Mouse (Mus musculus) lung, embryonic 16.5 days (tissue): ENCODE measurements at regions not wholly inside any gene's neighbourhood (a gene's known extent, or its start where the extent isn't known, plus 50 kb on each side); places are given as distances from the start of the nearest gene placed in this dataset.
A peak's percentile ranks its signal among the peaks of the same experiment; 100 is the strongest.

Source experiments
- ATAC-seq: fragments of 200-750 bp; cut with Nextera tagmentation; 2 replicates; pipeline ENCODE4 v1.8.0; 2017; ENCODE audit warnings: low read depth, mild to moderate bottlenecking, moderate library complexity
- H3K27ac ChIP-seq: fragments of 300-500 bp; sonication (generic); 2 replicates; pipeline ENCODE4 v1.5.1; 2014; ENCODE audit warnings: mild to moderate bottlenecking, control low read depth, low read length
- H3K27me3 ChIP-seq: fragments of 300-500 bp; sonication (generic); 2 replicates; pipeline ENCODE4 v1.6.1; 2014; ENCODE audit warnings: low read depth, low read length, mixed read lengths; ENCODE audit not compliant: control insufficient read depth, insufficient read depth
- H3K36me3 ChIP-seq: fragments of 300-500 bp; sonication (generic); 2 replicates; pipeline ENCODE4 v1.6.1; 2014; ENCODE audit warnings: low read length; ENCODE audit not compliant: control insufficient read depth, insufficient read depth
- H3K4me1 ChIP-seq: fragments of 300-500 bp; sonication (generic); replicated peaks from 2 replicates; pipeline ENCODE4 v1.6.1; 2014; ENCODE audit warnings: low read length, mixed read lengths; ENCODE audit not compliant: control insufficient read depth, insufficient read depth
- H3K4me2 ChIP-seq: fragments of 300-500 bp; sonication (generic); 2 replicates; pipeline ENCODE4 v1.6.1; 2014; ENCODE audit warnings: low read depth, low read length, control low read depth
- H3K4me3 ChIP-seq: fragments of 300-500 bp; sonication (generic); 2 replicates; pipeline ENCODE4 v1.5.1; 2014; ENCODE audit warnings: mild to moderate bottlenecking, low read length, control low read depth
- H3K9ac ChIP-seq: fragments of 300-500 bp; sonication (generic); 2 replicates; pipeline ENCODE4 v1.6.1; 2014; ENCODE audit warnings: low read length, control low read depth
- H3K9me3 ChIP-seq: fragments of 300-500 bp; sonication (generic); 2 replicates; pipeline ENCODE4 v1.6.1; 2016; ENCODE audit warnings: low read length; ENCODE audit not compliant: control insufficient read depth
- WGBS: fragments of 180-500 bp; shearing (Covaris S2); extraction: QIAGEN DNeasy Blood & Tissue Kit; methylation state at CpG from one replicate; pipeline ENCODE4 v1.1.7; 2014; 5-methylcytosine and 5-hydroxymethylcytosine counted together

- no peaks in the 10 kb centered on the region for H3K9me3 ChIP-seq
- no peak overlapping the region for H3K4me2 ChIP-seq
- H3K4me3 ChIP-seq: no peak overlapping the region
- no peak for ATAC-seq
- no peaks in the 10 kb centered on the region for H3K36me3 ChIP-seq
- no peak overlapping the region for H3K9ac ChIP-seq
- no peaks in the 10 kb centered on the region for H3K4me1 ChIP-seq
- H3K27ac ChIP-seq: no peak overlapping the region
- WGBS: 94% methylated on average over 9 of the region's 9 CpGs
- no peaks in the 10 kb centered on the region for H3K27me3 ChIP-seq
Observed at GRCm38 (mm10) chr2:131766500-131766899, 93.0 kb downstream of the Erv3 start.

GRCm38 (mm10) chr2:131761507-131761906, 98.0 kb downstream of the Erv3 start:
- Histone ChIP-seq H3K9ac (no peak overlapping the region), H3K36me3 (no peaks in the 10 kb centered on the region), H3K27me3 (no peaks in the 10 kb centered on the region), H3K4me2 (no peak overlapping the region), H3K9me3 (no peaks in the 10 kb centered on the region), H3K27ac (no peak overlapping the region), H3K4me3 (no peak overlapping the region), H3K4me1 (no peaks in the 10 kb centered on the region)
- WGBS: 77% methylated on average over 2 of the region's 2 CpGs
- ATAC-seq: no peak

GRCm38 (mm10) chr2:131757183-131757903, 102.2 kb downstream of the Erv3 start:
- H3K36me3 ChIP-seq: no peaks in the 10 kb centered on the region
- H3K4me3 ChIP-seq: no peak overlapping the region
- ATAC-seq: no peak
- H3K27me3 ChIP-seq: no peaks in the 10 kb centered on the region
- no peaks in the 10 kb centered on the region for H3K9me3 ChIP-seq
- WGBS: 45% methylated on average over 7 of the region's 7 CpGs
- H3K4me2 ChIP-seq: no peak overlapping the region
- H3K27ac ChIP-seq: no peak overlapping the region
- H3K9ac ChIP-seq: no peak overlapping the region
- H3K4me1 ChIP-seq: no peaks in the 10 kb centered on the region

DNA sequence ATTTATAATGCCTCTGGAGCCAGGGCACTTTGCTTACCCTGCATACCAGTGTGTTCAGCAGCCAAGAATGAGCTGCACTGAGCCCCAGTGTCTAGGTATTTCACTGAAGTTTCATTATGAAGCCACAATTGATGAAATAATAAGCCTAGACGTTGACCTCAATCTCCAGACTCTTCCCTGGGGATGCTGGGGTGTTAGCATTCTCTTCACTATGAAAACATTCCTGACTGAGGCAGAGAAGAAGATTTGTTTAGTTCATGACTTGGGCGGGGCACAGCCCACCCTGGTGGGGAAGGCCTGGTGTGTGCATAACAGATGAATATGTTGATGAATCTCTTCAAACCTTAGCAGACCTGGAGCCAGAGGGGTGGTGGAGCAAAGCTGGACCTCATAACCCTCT, 104.4 kb downstream of the Erv3 start:
- H3K36me3 ChIP-seq: no peaks in the 10 kb centered on the region
- no peak overlapping the region for H3K4me3 ChIP-seq
- WGBS: 52% methylated on average over 2 of the region's 2 CpGs
- H3K4me2 ChIP-seq: no peak overlapping the region
- no peaks in the 10 kb centered on the region for H3K4me1 ChIP-seq
- ATAC-seq: no peak
- H3K9me3 ChIP-seq: no peaks in the 10 kb centered on the region
- no peaks in the 10 kb centered on the region for H3K27me3 ChIP-seq
- no peak overlapping the region for H3K9ac ChIP-seq
- no peak overlapping the region for H3K27ac ChIP-seq

DNA sequence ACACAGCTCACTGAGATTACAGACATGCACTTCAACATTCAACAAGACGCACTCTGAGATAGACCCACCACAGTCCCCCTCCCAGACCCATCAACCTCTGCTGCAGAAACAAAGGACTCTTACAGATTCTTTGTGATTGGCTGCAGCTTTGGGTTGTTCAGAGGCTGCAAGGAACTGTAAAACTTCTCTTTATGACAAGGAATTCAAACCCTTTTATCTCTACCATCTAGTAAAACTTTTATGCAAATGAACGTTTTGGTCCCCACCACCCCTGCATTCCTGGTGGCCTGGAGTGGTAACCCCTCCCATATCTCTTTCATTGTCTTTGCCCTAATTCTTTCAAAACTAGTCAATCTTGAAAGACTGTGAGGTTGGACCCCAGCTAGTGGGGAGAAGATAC, 106.1 kb downstream of the Erv3 start:
- 56% methylated on average over 2 of the region's 2 CpGs for WGBS

DNA sequence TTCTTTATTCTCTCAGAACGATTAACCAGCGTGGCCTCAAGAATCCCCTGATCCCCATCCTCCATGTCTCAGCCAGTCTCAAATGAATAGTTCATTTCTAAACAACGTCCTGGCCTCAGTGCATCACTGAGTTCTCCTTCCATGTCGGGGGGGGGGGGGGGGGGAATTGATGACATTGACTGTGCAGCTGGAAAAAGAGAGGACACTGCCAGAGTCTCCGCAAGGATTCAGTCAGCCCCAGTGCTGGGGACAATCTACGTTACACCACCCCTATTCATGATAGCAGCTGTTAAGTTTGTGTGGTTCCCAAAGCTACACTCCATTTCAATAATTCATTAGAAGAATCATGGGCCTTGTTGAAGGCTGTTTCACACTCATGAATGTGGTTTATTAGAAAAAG, 108.9 kb downstream of the Erv3 start:
- ATAC-seq: peak; percentile 54
- H3K9ac ChIP-seq: no peak overlapping the region
- H3K9me3 ChIP-seq: no peaks in the 10 kb centered on the region
- no peak overlapping the region for H3K4me2 ChIP-seq
- 44% methylated on average over 6 of the region's 6 CpGs for WGBS
- no peak overlapping the region for H3K4me3 ChIP-seq
- H3K4me1 ChIP-seq: peaks cover 15% of the 10 kb centered on the region
- no peaks in the 10 kb centered on the region for H3K27me3 ChIP-seq
- H3K36me3 ChIP-seq: no peaks in the 10 kb centered on the region
- peak overlapping the region; percentile 54 for H3K27ac ChIP-seq

More for the DNA sequence above, 106.1 kb downstream of the Erv3 start:
- no peak overlapping the region for H3K4me3 ChIP-seq
- H3K36me3 ChIP-seq: no peaks in the 10 kb centered on the region
- H3K4me1 ChIP-seq: peaks cover 12% of the 10 kb centered on the region
- ATAC-seq: no peak
- H3K27me3 ChIP-seq: no peaks in the 10 kb centered on the region
- H3K27ac ChIP-seq: no peak overlapping the region
- no peak overlapping the region for H3K9ac ChIP-seq
- H3K4me2 ChIP-seq: no peak overlapping the region
- H3K9me3 ChIP-seq: no peaks in the 10 kb centered on the region

DNA sequence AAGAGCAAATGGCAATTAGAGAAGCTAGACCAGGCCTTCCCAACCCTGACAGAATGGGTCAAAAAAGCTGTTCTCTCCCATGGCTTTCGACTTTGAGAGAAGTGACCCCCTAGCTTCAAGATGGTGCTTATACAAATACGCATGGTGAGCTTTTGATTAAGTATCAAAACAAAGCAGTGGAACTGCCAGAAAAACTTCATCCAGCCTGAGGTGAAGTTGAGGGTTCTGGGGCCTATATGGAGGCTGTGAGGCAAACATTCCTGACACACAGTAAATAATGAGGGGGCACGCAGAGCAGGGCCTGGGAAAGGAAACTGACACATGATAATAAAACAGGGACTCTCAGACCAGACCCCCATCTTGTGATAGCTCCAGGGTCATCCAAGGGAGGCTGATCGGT, 109.3 kb downstream of the Erv3 start:
- H3K9me3 ChIP-seq: no peaks in the 10 kb centered on the region
- WGBS: 26% methylated on average over 4 of the region's 4 CpGs
- H3K4me1 ChIP-seq: peaks cover 15% of the 10 kb centered on the region
- H3K27me3 ChIP-seq: no peaks in the 10 kb centered on the region
- H3K4me3 ChIP-seq: no peak overlapping the region
- H3K36me3 ChIP-seq: no peaks in the 10 kb centered on the region
- ATAC-seq: peak; percentile 75
- H3K27ac ChIP-seq: peak overlapping the region; percentile 54
- H3K4me2 ChIP-seq: no peak overlapping the region
- no peak overlapping the region for H3K9ac ChIP-seq

DNA sequence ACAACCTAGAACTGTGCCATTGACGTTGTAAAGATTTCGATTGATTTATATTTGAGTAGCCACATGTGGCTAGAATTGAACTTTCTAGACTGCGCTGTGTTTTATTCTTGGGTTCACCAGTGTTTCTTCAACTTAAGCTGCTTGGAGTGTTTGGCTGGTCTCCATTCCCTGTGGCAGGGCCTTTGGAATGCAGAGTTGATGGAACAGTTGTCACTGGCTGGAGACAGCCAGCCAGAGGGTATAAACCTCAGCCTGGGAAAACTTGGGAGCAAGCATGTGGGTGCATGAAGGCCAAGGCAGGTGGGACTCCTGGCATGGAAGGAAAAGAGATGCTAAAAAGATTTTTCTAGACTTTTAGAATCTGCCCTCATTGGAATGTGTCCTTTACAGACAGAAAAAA, 109.8 kb downstream of the Erv3 start:
- H3K9ac ChIP-seq: no peak overlapping the region
- WGBS: 53% methylated on average over 3 of the region's 3 CpGs
- no peak overlapping the region for H3K4me2 ChIP-seq
- H3K4me1 ChIP-seq: peaks cover 15% of the 10 kb centered on the region
- H3K4me3 ChIP-seq: no peak overlapping the region
- peak; percentile 30; the same call in 1 of the 2 replicates for ATAC-seq
- no peaks in the 10 kb centered on the region for H3K9me3 ChIP-seq
- no peaks in the 10 kb centered on the region for H3K27me3 ChIP-seq
- peak overlapping the region; percentile 54 for H3K27ac ChIP-seq
- H3K36me3 ChIP-seq: no peaks in the 10 kb centered on the region

GRCm38 (mm10) chr2:131748791-131749190, 110.8 kb downstream of the Erv3 start:
- Histone ChIP-seq H3K4me3 (no peak overlapping the region), H3K27me3 (no peaks in the 10 kb centered on the region), H3K4me1 (peaks cover 15% of the 10 kb centered on the region), H3K9ac (no peak overlapping the region), H3K36me3 (no peaks in the 10 kb centered on the region), H3K9me3 (no peaks in the 10 kb centered on the region), H3K27ac (peak overlapping the region; percentile 63), H3K4me2 (no peak overlapping the region)
- 41% methylated on average over 10 of the region's 10 CpGs for WGBS
- ATAC-seq: peak; percentile 70

GRCm38 (mm10) chr2:131747707-131748106, 111.8 kb downstream of the Erv3 start:
- Histone ChIP-seq H3K4me1 (peaks cover 15% of the 10 kb centered on the region), H3K4me3 (no peak overlapping the region), H3K36me3 (no peaks in the 10 kb centered on the region), H3K4me2 (no peak overlapping the region), H3K27ac (no peak overlapping the region), H3K9ac (no peak overlapping the region), H3K9me3 (no peaks in the 10 kb centered on the region), H3K27me3 (no peaks in the 10 kb centered on the region)
- no peak for ATAC-seq
- 79% methylated on average over 4 of the region's 4 CpGs for WGBS
